Mouse (Mus musculus) regulatory T cell (primary cell): ENCODE data around the gene Bex2.
"Not testable (repeated sequence)": the region's sequence is repeated elsewhere in the genome, so short reads cannot be mapped to it uniquely, and the experiment has no call there.

Experiments
- in situ Hi-C: fragments of 300-600 bp; cut with MboI, MseI; formaldehyde crosslinking; loops from one replicate; pipeline ENCODE4 v1.15.1; 2025; ENCODE audit warnings: high pct_unique_total_duplicates

The Bex2 gene

GRCm38 (mm10) chrX:136068020-136068419, at the start of gene Bex2:
Bex2 (minus strand) TSS chrX:136068236.
- in situ Hi-C loops: not testable (repeated sequence)

- in situ Hi-C loops: loop anchor here (10.0 kb wide), 1 partner anchor 189 kb away; no protein-coding TSS in a partner anchor
These were observed 47.5 kb upstream of the Bex2 start for GRCm38 (mm10) chrX:136115419-136115961.

- in situ Hi-C loops: loop anchor here (10.0 kb wide), 1 partner anchor 190 kb away; no protein-coding TSS in a partner anchor
These were observed 47.0 kb upstream of the Bex2 start for GRCm38 (mm10) chrX:136115015-136115414.

- in situ Hi-C loops: no loop called here
These were observed 39.9 kb upstream of the Bex2 start for GRCm38 (mm10) chrX:136107942-136108341.

GRCm38 (mm10) chrX:136104724-136105088, 36.7 kb upstream of the Bex2 start:
- in situ Hi-C loops: no loop called here

- in situ Hi-C loops: no loop called here
These were observed 36.1 kb upstream of the Bex2 start for GRCm38 (mm10) chrX:136104046-136104723.

GRCm38 (mm10) chrX:136094421-136094820, 26.4 kb upstream of the Bex2 start:
- in situ Hi-C loops: no loop called here

- in situ Hi-C loops: no loop called here
These were observed 24.7 kb upstream of the Bex2 start for GRCm38 (mm10) chrX:136092497-136093279.

GRCm38 (mm10) chrX:136085155-136085554, 17.1 kb upstream of the Bex2 start, which contains the start of gene Nxf3:
Nxf3 (minus strand) TSS chrX:136085255.
- in situ Hi-C loops: no loop called here

GRCm38 (mm10) chrX:136067201-136067991, 640 bp downstream of the Bex2 start:
- in situ Hi-C loops: not testable (repeated sequence)

GRCm38 (mm10) chrX:136060698-136061097, 7.3 kb downstream of the Bex2 start:
- in situ Hi-C loops: no loop called here

GRCm38 (mm10) chrX:136051219-136051618, 16.8 kb downstream of the Bex2 start:
- in situ Hi-C loops: loop anchor here (10.0 kb wide), 1 partner anchor 1034 kb away; no protein-coding TSS in a partner anchor

- in situ Hi-C loops: no loop called here
These were observed 20.5 kb downstream of the Bex2 start for GRCm38 (mm10) chrX:136047528-136047927.

GRCm38 (mm10) chrX:136043726-136044125, 24.3 kb downstream of the Bex2 start:
- in situ Hi-C loops: no loop called here

GRCm38 (mm10) chrX:136032799-136033763, 35.0 kb downstream of the Bex2 start, which contains the start of gene Arxes1:
Arxes1 (plus strand) TSS chrX:136033367.
- in situ Hi-C loops: loop anchor here (5.0 kb wide), 1 partner anchor 41 kb away; the partner anchor contains the start of gene Arxes2

GRCm38 (mm10) chrX:136030331-136030730, 37.7 kb downstream of the Bex2 start:
- in situ Hi-C loops: loop anchor here (5.0 kb wide), 1 partner anchor 38 kb away; the partner anchor contains the start of gene Arxes2
